Mouse (Mus musculus) adrenal gland, postnatal 25 days (tissue): ENCODE measurements around the gene Batf2. TPM values are rescaled to one million over a fixed set of nuclear protein-coding genes. Genes with fewer than 3 reads are reported as not detected.

ENCODE experiments used
- total RNA-seq: library from RNA; stranded (reverse); gene quantifications from 2 replicates; pipeline ENCODE4 v1.2.3, GENCODE M21; 2021

The Batf2 gene
- total RNA-seq, 1 experiment from 2014 or later: 2.1 TPM

Other genes starting within 250 kb of the Batf2 start
- gene Tigd3, start 246.8 kb upstream of the Batf2 start, total RNA-seq: 1.3 and 2.0 TPM in 2 replicates
- gene Dpf2, start 228.0 kb upstream of the Batf2 start, total RNA-seq: 88.9 and 103 TPM in 2 replicates
- 6.2 and 8.5 TPM in 2 replicates for gene Cdc42ep2, start 216.2 kb upstream of the Batf2 start, total RNA-seq
- gene Pola2, start 176.8 kb upstream of the Batf2 start, total RNA-seq: 28.4 and 29.6 TPM in 2 replicates
- not detected in 2 replicates for gene Slc22a20, start 154.8 kb upstream of the Batf2 start, total RNA-seq
- 28.0 and 40.2 TPM in 2 replicates for gene Capn1, start 125.1 kb upstream of the Batf2 start, total RNA-seq
- gene Syvn1, start 94.4 kb upstream of the Batf2 start, total RNA-seq: 59.7 and 65.6 TPM in 2 replicates
- 65.2 and 65.7 TPM in 2 replicates for gene Mrpl49, start 83.2 kb upstream of the Batf2 start, total RNA-seq
- 891 and 1,016 TPM in 2 replicates for gene Fau, start 83.1 kb upstream of the Batf2 start, total RNA-seq
- 34.6 TPM in 2 replicates for gene Znhit2, start 79.8 kb upstream of the Batf2 start, total RNA-seq
- gene Tm7sf2, start 72.6 kb upstream of the Batf2 start, total RNA-seq: 59.9 and 66.0 TPM in 2 replicates
- 68.8 and 80.9 TPM in 2 replicates for gene Vps51, start 63.8 kb upstream of the Batf2 start, total RNA-seq
- 0.85 TPM in 1 of 2 replicates, not detected in the other for gene Tmem262, start 61.0 kb upstream of the Batf2 start, total RNA-seq
- gene Gm28374, start 58.7 kb upstream of the Batf2 start, total RNA-seq: not detected in 2 replicates
- gene Zfpl1, start 56.0 kb upstream of the Batf2 start, total RNA-seq: 41.9 and 43.0 TPM in 2 replicates
- gene Cdca5, start 56.0 kb upstream of the Batf2 start, total RNA-seq: 3.0 and 4.1 TPM in 2 replicates
- not detected in 2 replicates for gene AC131692.1, start 46.6 kb upstream of the Batf2 start, total RNA-seq
- gene Naaladl1, start 35.2 kb upstream of the Batf2 start, total RNA-seq: 0.24 and 0.38 TPM in 2 replicates
- 15.1 and 19.5 TPM in 2 replicates for gene Sac3d1, start 22.3 kb upstream of the Batf2 start, total RNA-seq
- gene Snx15, start 12.7 kb upstream of the Batf2 start, total RNA-seq: 23.5 and 26.9 TPM in 2 replicates
- 74.5 and 74.7 TPM in 2 replicates for gene Arl2, start 565 bp downstream of the Batf2 start, total RNA-seq
- gene Majin, start 43.4 kb downstream of the Batf2 start, total RNA-seq: 0.76 and 2.9 TPM in 2 replicates
- 20.1 and 25.8 TPM in 2 replicates for gene Gpha2, start 85.4 kb downstream of the Batf2 start, total RNA-seq
- 95.5 and 103 TPM in 2 replicates for gene Ppp2r5b, start 94.9 kb downstream of the Batf2 start, total RNA-seq
- 33.8 and 47.0 TPM in 2 replicates for gene Atg2a, start 100.7 kb downstream of the Batf2 start, total RNA-seq
- 101 and 126 TPM in 2 replicates for gene Ehd1, start 135.7 kb downstream of the Batf2 start, total RNA-seq
- gene Cdc42bpg, start 165.5 kb downstream of the Batf2 start, total RNA-seq: 22.8 and 34.2 TPM in 2 replicates
- gene Men1, start 194.0 kb downstream of the Batf2 start, total RNA-seq: 60.1 and 69.7 TPM in 2 replicates
- gene Map4k2, start 200.2 kb downstream of the Batf2 start, total RNA-seq: 44.7 and 56.3 TPM in 2 replicates
- gene Sf1, start 222.7 kb downstream of the Batf2 start, total RNA-seq: 211 and 245 TPM in 2 replicates
- gene Pygm, start 243.4 kb downstream of the Batf2 start, total RNA-seq: 61.6 and 85.9 TPM in 2 replicates